Mouse (Mus musculus) thymus, adult 2 months (tissue): ENCODE measurements around the gene Tmem144.

Source experiments
- CTCF ChIP-seq: fragments of 200-500 bp; IDR thresholded peaks from 2 replicates; pipeline ENCODE4 v1.5.1; 2012; ENCODE audit warnings: mild to moderate bottlenecking, control low read depth, low read length, moderate library complexity, borderline replicate concordance; ENCODE audit not compliant: control insufficient read depth, poor library complexity, insufficient read depth; ENCODE audit errors: extremely low read depth
- POLR2A ChIP-seq: fragments of 200-500 bp; IDR thresholded peaks from 2 replicates; pipeline ENCODE4 v1.6.1; 2012; ENCODE audit warnings: mild to moderate bottlenecking, low read length, control low read depth, moderate library complexity; ENCODE audit not compliant: control insufficient read depth, poor library complexity, insufficient read depth; ENCODE audit errors: extremely low read depth

DNA sequence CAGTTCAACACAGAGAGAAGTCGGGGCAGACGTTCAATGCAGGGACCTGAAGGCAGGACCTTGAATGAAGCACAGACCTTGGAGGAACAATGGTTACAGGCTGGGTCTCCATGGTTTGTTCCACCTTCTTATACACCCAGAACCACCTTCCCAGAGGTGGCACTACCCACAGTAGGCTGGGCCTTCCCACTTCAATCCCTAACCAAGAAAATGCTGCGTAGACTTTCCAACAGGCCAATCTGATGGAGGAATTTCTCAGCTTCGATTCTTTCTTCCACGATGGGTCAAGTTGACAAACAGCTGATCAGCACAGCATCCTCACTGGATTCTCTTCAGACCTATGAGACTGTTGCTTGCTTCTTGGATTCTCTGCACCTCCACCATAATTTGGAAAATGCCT, 22.9 kb upstream of the Tmem144 start:
- TF ChIP-seq CTCF = no peak
- TF ChIP-seq POLR2A = no peak
